In genomic region chr5:136962501-136962900, GRCm38 (mm10) we compare ENCODE assay signal across 8 mouse cellular contexts. TPM values are rescaled to one million over a fixed set of nuclear protein-coding genes. Genes with fewer than 3 reads are reported as not detected.
DNase-seq lines count a peak whose midpoint lies in the region; ATAC-seq lines count a peak whose summit lies in the region.

No protein-coding gene starts in this region.

- peak overlapping the region; percentile 89 for H3K9ac ChIP-seq in hindbrain, embryonic 15.5 days

- H3K27ac ChIP-seq in hindbrain, embryonic 15.5 days (replicated peaks) = peak overlapping the region; percentile 97

- H3K36me3 ChIP-seq in hindbrain, embryonic 15.5 days = peaks cover 21% of the 10 kb centered on the region

- peak overlapping the region; percentile 84 for H3K4me2 ChIP-seq in hindbrain, embryonic 15.5 days

- no peaks in the 10 kb centered on the region for H3K27me3 ChIP-seq in hindbrain, embryonic 15.5 days

- no peaks in the 10 kb centered on the region for H3K9me3 ChIP-seq in hindbrain, embryonic 15.5 days

- ATAC-seq in hindbrain, embryonic 15.5 days (ENCODE audit: low FRiP score, low read depth) = peak; percentile 45

- H3K4me1 ChIP-seq in hindbrain, embryonic 15.5 days (replicated peaks) = peaks cover 20% of the 10 kb centered on the region

- DNase-seq in T-cell, adult 2 months (ENCODE audit: low spot score) = peak; percentile 70
- DNase-seq in cerebellum, postnatal 36 days = peak; percentile 81 to 83
- peak; percentile 77 to 80 for DNase-seq in frontal cortex, postnatal 36 days (ENCODE audit: low spot score in 2 of 2)
- DNase-seq in left cerebral cortex, adult 11 months (ENCODE audit: low spot score) = peak; percentile 73
- DNase-seq in lung, postnatal 4 days = peak; percentile 88 to 92
- DNase-seq in right cerebral cortex, adult 18-20 months = peak; percentile 75
- DNase-seq in urinary bladder, postnatal 14 days (ENCODE audit: low spot score) = peak; percentile 86

- 1% methylated on average over 10 of the region's 10 CpGs for WGBS in hindbrain, embryonic 15.5 days

- peak overlapping the region; percentile 85 for H3K4me3 ChIP-seq in hindbrain, embryonic 15.5 days

RNA-seq across cellular contexts. Expression of gene Cldn15, which starts 3.9 kb away (rescaled TPM):
- polyA plus RNA-seq in hindbrain, embryonic 15.5 days (2015; fragmentation: Nextera tagmentation; extraction: Ambion mirVana) = 0.19 and 0.38 TPM in 2 replicates

RNA-seq across cellular contexts. Expression of gene Fis1, which starts 9.4 kb away (rescaled TPM):
- polyA plus RNA-seq in hindbrain, embryonic 15.5 days (2015; fragmentation: Nextera tagmentation; extraction: Ambion mirVana) = 360 and 375 TPM in 2 replicates

RNA-seq across cellular contexts. Expression of gene Plod3, which starts 24.3 kb away (rescaled TPM):
- polyA plus RNA-seq in hindbrain, embryonic 15.5 days (2015; fragmentation: Nextera tagmentation; extraction: Ambion mirVana) = 37.7 and 39.1 TPM in 2 replicates

RNA-seq across cellular contexts. Expression of gene Znhit1, which starts 25.3 kb away (rescaled TPM):
- polyA plus RNA-seq in hindbrain, embryonic 15.5 days (2015; fragmentation: Nextera tagmentation; extraction: Ambion mirVana) = 134 and 145 TPM in 2 replicates

RNA-seq across cellular contexts. Expression of gene Ift22, which starts 54.6 kb away (rescaled TPM):
- polyA plus RNA-seq in hindbrain, embryonic 15.5 days (2015; fragmentation: Nextera tagmentation; extraction: Ambion mirVana) = 129 and 131 TPM in 2 replicates

Comparison
In these comparisons a context has a peak if more than half of its experiments do, and no peak if none do; other contexts are left out.
1. Peak in every context shown above with its lines: DNase-seq, ATAC-seq, H3K4me3 ChIP-seq and H3K27ac ChIP-seq.